Mouse (Mus musculus) liver, adult 2 months (tissue): ENCODE measurements around the gene Arhgap5.

Experiments
- CTCF ChIP-seq: fragments of 200-500 bp; IDR thresholded peaks from 2 replicates; pipeline ENCODE4 v1.5.1; 2011; ENCODE audit warnings: low read depth, low read length, control low read depth
- POLR2A ChIP-seq: fragments of 200-500 bp; IDR thresholded peaks from 2 replicates; pipeline ENCODE4 v1.6.1; 2011; ENCODE audit warnings: low read length, control low read depth; ENCODE audit not compliant: insufficient read depth; ENCODE audit errors: extremely low read depth

DNA sequence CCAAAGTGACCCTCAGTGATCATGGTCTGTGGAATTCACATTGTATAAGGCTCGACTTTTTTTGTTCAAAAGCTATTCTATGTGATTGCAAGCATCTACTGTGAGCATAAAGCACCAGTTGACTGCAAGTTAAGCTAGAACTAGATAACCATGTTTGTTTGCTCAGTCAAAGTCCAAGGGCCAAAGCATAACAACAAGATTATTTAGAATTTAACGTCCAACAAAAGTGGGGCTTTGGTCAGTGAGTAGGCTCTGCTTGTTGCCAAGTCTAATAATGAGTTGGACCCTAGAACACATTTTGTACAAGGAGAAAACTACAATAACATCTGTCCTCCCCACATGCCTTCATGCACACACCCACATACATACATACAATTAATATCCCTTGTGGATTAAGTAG lies 69.6 kb downstream of the Arhgap5 start:
- no peak for TF ChIP-seq CTCF
- no peak for TF ChIP-seq POLR2A
